Mouse (Mus musculus): ENCODE results near the gene Ppp2r1b.

DNA sequence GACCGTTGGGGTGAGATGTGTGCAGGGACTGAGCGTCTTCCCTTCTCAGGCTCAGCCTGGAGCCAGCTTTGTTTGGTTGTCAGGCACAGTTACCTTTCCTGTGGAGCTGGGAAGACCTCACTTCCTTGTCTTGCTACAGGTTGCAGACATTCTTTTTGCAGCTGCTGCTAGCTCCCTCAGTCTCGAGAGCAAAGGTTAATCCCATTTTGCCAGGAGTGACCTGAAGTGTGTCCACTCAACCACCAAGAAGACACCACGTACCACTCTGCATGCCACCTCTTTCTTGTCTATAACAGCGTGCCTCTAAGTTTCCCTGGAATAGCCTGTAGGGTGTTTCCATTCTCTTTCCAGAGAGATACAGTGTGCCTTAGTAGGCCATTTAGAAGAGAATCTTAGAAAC, 3.7 kb downstream of the Ppp2r1b start:
- TF ChIP-seq CTCF (IDR thresholded peaks at IDR 0.05; ENCODE audit: low read depth) (no peak), EP300 (IDR thresholded peaks at IDR 0.05; ENCODE audit: low read depth) (no peak)
